Mouse (Mus musculus): ENCODE measurements around the gene Ell2. TPM values are rescaled to one million over a fixed set of nuclear protein-coding genes. Genes with fewer than 3 reads are reported as not detected.

Gene Ell2
- total RNA-seq, 2 experiments from 2014 or later = 18.3 to 26.1 TPM

DNA sequence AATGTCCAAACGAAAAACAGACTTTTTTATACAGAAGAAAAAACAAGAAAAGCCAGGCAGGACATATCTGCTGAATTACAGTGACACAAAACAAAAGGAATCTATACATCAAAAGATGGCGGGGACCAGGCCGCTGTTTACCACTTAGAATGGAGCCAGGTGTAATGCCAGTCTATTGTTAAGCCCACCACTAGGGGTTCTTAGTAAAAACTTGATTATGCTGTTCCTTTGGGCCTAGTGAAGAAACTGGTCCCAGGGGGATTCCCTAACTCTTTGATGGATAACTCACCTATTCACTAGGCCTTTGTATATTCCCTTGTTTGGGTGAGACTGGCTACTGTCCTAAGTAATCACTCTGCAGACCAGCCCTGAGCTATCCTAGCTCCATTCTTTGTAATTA is 92.9 kb downstream of the Ell2 start:
- no peak for DNase-seq (ENCODE audit: low spot score in 2 of 2)

DNA sequence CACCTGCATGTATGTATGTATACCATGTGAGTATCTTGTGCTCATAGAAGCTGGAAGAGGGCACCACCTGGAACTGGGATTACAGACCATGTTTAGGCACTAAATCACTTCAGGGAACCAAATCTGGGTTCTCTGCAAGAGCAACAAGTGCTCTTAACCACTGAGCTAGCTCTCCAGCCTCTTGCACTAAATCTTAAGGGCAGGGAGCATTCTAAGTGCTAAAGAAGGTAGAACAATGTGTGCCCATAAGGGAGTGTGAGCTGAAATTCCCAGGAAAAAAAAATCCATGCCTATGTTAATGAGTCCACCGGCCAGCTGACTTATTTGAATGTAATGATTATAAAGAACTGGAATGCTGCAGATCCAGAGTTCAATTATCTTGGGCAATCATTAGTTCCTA is 101.4 kb downstream of the Ell2 start:
- DNase-seq (ENCODE audit: low spot score in 2 of 2) = no peak

DNA sequence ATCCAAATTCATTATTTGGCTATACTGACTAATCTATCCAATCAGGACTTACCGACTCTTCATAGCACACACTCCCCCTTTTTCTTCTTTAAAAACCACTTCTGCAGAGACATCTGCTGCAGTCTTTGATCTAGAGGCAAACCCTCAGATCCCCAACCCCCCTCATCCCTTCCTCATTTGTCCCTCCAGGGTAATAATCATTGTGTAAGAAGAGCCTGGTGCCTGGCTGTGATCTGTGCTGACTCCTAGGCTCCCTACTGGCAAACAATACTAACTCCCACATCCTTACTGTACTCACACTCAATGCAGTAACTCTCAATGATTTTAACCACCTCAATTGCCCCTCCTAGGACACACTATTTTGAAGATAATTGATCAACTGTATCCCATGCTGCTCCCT is 103.4 kb downstream of the Ell2 start:
- no peak for DNase-seq (ENCODE audit: low spot score in 2 of 2)

DNA sequence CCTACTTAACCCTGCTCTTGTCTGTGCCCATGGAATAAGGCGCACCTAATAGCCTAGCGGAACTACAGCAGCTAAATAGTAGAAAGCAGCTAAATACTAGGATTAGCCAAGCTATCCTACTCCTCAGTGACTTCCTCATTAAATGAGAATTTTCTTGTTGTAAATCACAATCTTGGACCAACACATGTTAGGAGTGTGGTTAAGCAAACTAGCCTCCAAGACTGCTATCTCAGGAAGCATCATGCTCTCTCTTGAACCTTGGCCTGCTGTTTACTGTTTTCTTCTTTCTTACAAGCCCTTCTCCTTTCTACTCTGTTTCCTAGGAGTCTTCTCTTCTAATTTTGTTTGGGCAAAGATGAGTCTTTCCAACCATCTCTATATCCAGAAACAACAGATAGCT is 110.6 kb downstream of the Ell2 start:
- no peak for DNase-seq (ENCODE audit: low spot score in 2 of 2)

DNA sequence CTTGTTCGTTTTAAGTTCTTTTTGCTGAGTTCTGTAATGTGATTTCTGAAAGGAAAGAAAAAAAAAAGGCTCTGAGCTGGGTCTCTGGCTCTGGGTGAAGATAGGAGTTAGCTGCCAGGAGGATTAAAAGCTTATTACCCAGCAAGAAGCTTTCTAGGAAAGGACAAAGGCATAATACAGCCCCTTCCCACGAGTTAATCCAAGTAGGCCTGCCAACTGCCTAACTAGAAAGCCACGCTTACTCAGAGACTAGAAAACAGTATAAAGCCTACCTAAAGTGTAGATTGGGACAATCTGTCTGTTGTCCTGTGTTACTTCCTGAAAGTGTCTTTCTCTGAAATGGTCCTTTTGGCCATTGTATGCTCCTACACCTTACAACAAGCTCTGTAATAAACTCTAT is 111.9 kb downstream of the Ell2 start:
- no peak for DNase-seq (ENCODE audit: low spot score in 2 of 2)

DNA sequence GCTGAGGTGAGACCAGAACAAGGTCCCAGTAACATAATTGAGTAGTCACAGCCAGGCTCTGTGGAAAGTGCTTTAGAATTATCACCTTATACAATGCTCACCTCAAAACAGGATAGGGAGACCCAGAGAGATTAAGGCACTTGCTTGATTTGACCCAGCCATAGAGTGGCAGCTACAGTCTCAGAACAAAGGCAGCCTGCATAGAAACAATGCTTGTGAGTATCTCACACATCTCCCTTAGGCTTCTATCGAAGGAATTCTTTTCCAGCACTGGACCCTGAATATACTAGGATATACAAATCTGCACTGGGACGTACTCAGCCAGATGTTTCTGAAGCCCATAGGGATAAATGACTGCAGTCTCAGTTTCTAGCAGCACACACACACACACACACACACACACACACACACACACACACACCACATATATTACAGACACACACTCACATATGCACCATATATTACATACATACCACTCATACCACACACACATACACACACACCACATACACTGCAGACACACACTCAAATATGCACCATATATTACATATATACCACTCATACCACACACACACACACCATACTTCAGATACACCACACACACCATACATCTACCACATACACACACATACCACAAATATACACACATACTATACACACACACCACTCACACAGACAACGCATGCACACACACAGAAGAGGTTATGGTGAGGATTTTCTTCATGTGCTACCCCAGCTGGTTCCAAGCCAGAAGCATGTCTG is 112.6 kb downstream of the Ell2 start:
- DNase-seq (ENCODE audit: low spot score in 2 of 2) = no peak

DNA sequence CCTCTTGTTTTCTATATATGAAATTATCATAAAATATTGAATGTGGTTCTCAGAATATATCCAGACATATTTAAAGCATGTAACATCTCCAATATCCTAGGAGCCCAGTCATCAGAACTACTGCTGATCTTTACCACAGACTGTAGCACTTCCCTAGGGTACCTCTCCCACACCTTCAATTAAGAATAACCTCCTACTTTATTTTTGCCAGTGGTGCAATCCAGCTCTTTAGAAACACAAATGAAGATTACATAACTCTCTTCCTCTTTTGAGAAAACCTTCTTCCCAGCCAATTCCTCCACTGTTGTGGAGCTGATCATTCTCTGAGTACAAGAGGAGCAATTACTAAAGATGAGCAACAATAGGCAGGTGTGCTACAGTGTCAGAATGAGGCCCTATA is 113.3 kb downstream of the Ell2 start:
- no peak for DNase-seq (ENCODE audit: low spot score in 2 of 2)

Other genes starting within 250 kb of the Ell2 start
- gene Glrx, start 133.1 kb downstream of the Ell2 start, total RNA-seq (2021) = 10 to 100 TPM; 63.4 to 72.9 TPM
- gene Rhobtb3, start 237.2 kb downstream of the Ell2 start, total RNA-seq (2021) = 10 to 100 TPM; 24.9 to 26.0 TPM